Mouse (Mus musculus): ENCODE measurements at regions not wholly inside any gene's neighbourhood (a gene's known extent, or its start where the extent isn't known, plus 50 kb on each side); places are given as distances from the start of the nearest gene placed in this dataset.

DNA sequence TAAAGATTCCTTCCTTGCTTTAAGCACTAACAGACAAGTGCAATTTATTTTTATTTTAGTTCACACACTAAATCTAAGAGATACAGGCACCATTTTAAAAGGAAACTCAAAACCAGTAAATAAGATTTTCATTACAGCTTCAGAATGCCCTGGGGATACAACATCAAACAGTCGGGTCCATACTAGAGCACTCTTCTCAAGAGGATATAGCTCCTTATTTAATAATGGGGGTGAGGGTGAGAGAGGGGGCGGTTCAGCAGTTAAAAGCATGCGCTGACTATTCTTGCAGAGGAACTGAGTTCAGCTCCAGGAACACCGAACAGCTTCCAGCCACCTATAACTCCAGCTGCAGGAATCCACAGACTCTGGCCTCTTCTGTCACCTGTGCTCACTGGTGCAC, 164.2 kb downstream of the Twistnb start:
- H3K27ac ChIP-seq, result no peak overlapping the region
- no peaks in the 10 kb centered on the region for H3K9me3 ChIP-seq
- no peaks in the 10 kb centered on the region for H3K36me3 ChIP-seq (replicated peaks)
- no peak for ATAC-seq (ENCODE audit: low FRiP score)
- no peak overlapping the region for H3K9ac ChIP-seq
- no peak overlapping the region for H3K4me2 ChIP-seq
- WGBS, result 72% methylated on average over 4 of the region's 4 CpGs
- no peak overlapping the region for H3K4me3 ChIP-seq (replicated peaks)
- no peaks in the 10 kb centered on the region for H3K27me3 ChIP-seq
- H3K4me1 ChIP-seq, result peaks cover 11% of the 10 kb centered on the region

DNA sequence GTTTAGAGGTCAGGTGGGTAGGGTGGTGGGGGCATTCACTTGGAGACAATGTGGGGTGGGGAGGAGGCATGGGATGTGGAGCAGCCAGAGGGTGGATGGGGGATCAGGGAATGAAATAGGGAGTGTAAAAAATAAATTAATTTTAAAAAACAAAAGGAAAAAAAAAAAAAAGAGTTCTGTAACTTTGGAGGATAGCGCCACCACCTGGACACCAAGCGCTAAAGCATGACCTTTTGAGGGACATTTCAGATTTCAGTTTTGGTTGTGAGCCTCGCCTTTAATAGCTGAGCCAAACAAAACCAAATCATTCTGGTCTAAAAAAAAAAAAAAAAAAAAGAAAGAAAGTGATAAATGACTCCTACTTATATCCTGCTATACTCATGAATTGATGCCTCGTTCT, 176.0 kb downstream of the Twistnb start:
- Histone ChIP-seq H3K36me3 (replicated peaks) (no peaks in the 10 kb centered on the region), H3K9me3 (no peaks in the 10 kb centered on the region), H3K4me2 (no peak overlapping the region), H3K27ac (no peak overlapping the region), H3K4me3 (replicated peaks) (no peak overlapping the region), H3K27me3 (no peaks in the 10 kb centered on the region), H3K4me1 (no peaks in the 10 kb centered on the region), H3K9ac (no peak overlapping the region)
- 63% methylated on average over 4 of the region's 4 CpGs for WGBS
- ATAC-seq (ENCODE audit: low FRiP score), result no peak

- H3K9me3 ChIP-seq, result no peaks in the 10 kb centered on the region
- no peak overlapping the region for H3K4me2 ChIP-seq
- no peak for ATAC-seq (ENCODE audit: low FRiP score)
- H3K4me1 ChIP-seq, result no peaks in the 10 kb centered on the region
- no peak overlapping the region for H3K9ac ChIP-seq
- no peaks in the 10 kb centered on the region for H3K36me3 ChIP-seq (replicated peaks)
- no peak overlapping the region for H3K4me3 ChIP-seq (replicated peaks)
- no peak overlapping the region for H3K27ac ChIP-seq
- H3K27me3 ChIP-seq, result no peaks in the 10 kb centered on the region
- 69% methylated on average over 7 of the region's 7 CpGs for WGBS
Measured at GRCm38 (mm10) chr12:33607811-33608602, 178.6 kb downstream of the Twistnb start.

DNA sequence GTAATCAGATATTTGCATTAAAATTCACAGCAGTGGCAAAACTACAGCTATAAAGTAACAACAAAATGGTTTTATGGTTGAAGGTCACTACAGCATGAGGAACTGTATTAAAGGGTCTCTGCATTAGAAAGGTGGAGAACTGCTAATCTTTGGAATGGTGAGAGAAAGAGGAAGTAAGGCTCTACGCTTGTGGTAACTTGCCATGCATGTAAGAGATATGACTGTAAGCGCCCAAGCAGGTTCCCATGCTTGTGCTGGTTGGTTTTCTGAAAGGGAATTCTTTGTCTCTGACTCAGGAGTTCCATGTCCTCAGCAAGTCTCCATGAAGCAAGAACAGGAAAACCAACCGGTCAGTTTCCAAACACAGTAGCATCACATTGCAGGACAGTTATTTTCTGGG, 182.9 kb downstream of the Twistnb start:
- Histone ChIP-seq H3K4me3 (replicated peaks) (no peak overlapping the region), H3K27ac (no peak overlapping the region), H3K36me3 (replicated peaks) (no peaks in the 10 kb centered on the region), H3K27me3 (no peaks in the 10 kb centered on the region), H3K9ac (no peak overlapping the region), H3K9me3 (no peaks in the 10 kb centered on the region), H3K4me2 (no peak overlapping the region), H3K4me1 (no peaks in the 10 kb centered on the region)
- ATAC-seq (ENCODE audit: low FRiP score), result no peak
- 74% methylated on average over 3 of the region's 3 CpGs for WGBS

GRCm38 (mm10) chr12:33620391-33620790, 191.0 kb downstream of the Twistnb start:
- WGBS, result 93% methylated on average over 4 of the region's 4 CpGs
- H3K9me3 ChIP-seq, result no peaks in the 10 kb centered on the region
- H3K4me1 ChIP-seq, result no peaks in the 10 kb centered on the region
- no peak for ATAC-seq (ENCODE audit: low FRiP score)
- no peak overlapping the region for H3K27ac ChIP-seq
- H3K36me3 ChIP-seq (replicated peaks), result no peaks in the 10 kb centered on the region
- no peaks in the 10 kb centered on the region for H3K27me3 ChIP-seq
- no peak overlapping the region for H3K4me2 ChIP-seq
- H3K4me3 ChIP-seq (replicated peaks), result no peak overlapping the region
- no peak overlapping the region for H3K9ac ChIP-seq

DNA sequence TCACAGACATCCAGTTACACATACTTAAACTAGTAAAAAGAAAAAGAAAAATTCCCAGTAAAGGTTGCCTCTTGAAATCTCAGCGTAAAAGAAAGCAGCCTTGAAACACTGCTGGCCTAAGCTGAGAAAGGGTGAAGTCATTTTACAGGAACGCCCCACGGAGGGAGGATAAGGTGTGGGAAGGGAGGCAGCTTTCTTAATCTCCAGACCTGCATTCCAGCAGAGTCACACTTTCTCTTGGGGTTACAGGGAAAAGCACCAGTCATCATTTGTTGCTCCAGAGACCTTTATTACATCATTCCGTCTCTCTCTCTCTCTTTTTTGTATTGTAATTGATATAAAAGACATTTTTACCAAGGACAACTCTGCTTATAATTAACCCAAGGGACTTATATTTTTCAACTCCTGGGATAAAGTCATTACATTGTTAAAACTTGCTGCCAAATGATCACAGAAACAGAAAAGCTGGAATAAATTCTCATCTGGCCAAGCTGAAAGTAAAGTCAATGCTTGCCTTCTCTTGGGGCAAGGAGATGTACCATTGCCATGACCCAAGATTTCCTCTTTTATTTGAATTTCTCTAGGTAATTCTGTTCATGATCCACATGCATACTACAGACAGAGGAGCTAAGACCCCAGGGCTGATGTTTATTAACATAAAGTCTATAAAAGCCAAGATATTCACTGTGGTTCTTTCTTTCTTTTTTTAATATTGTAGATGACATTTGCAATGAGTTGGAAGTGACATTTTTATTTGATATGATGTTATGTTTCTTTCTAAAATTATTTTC, 196.9 kb downstream of the Twistnb start:
- no peaks in the 10 kb centered on the region for H3K27me3 ChIP-seq
- 78% methylated on average over 4 of the region's 4 CpGs for WGBS
- ATAC-seq (ENCODE audit: low FRiP score), result no peak
- no peak overlapping the region for H3K9ac ChIP-seq
- H3K27ac ChIP-seq, result no peak overlapping the region
- H3K36me3 ChIP-seq (replicated peaks), result no peaks in the 10 kb centered on the region
- no peak overlapping the region for H3K4me2 ChIP-seq
- H3K9me3 ChIP-seq, result no peaks in the 10 kb centered on the region
- H3K4me3 ChIP-seq (replicated peaks), result no peak overlapping the region
- no peaks in the 10 kb centered on the region for H3K4me1 ChIP-seq

DNA sequence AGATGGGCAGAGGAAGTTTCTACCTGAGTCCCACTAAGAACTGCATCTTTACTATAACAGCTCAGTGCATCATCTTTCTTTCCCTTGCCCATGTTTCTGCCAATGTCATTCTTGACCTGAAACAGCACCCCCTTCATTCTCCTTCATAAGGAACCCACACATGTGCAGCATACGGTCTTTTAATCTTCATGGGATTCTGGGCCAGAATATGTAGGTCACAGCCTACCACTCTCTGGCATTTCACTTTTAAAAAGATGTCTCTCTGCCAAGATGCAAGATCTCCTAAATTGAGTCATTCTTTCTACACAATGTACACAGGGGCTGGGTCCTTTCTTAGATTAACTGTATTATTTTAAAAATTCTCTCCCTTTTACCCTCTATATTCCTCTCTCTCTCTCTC, 223.2 kb downstream of the Twistnb start:
- Histone ChIP-seq H3K36me3 (replicated peaks) (no peaks in the 10 kb centered on the region), H3K27me3 (no peaks in the 10 kb centered on the region), H3K27ac (no peak overlapping the region), H3K4me1 (peaks cover 9% of the 10 kb centered on the region), H3K4me2 (no peak overlapping the region), H3K9ac (no peak overlapping the region), H3K4me3 (replicated peaks) (no peak overlapping the region), H3K9me3 (no peaks in the 10 kb centered on the region)
- 97% methylated on average over 1 of the region's 1 CpGs for WGBS
- ATAC-seq (ENCODE audit: low FRiP score), result no peak

DNA sequence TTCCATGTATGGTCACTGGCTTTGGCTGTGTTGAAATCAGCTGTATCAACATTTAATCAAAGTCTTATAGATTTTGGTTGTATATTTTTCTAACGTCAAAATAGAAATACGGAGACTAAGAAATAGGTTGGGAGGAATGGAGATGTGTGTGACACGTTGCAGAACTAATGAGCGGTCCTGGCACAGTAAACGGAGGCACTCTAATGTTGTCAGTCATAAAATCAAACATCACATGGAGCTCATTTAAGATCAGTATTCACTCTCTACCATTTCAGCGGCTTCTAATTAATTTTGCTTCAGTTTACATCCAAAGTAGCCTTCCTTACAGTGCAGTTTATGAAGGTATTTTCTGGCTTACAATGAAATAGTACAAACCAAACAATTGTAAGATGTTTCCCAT, 246.1 kb downstream of the Twistnb start:
- no peak for ATAC-seq (ENCODE audit: low FRiP score)
- Histone ChIP-seq H3K4me1 (no peaks in the 10 kb centered on the region), H3K4me3 (replicated peaks) (no peak overlapping the region), H3K27me3 (no peaks in the 10 kb centered on the region), H3K9me3 (no peaks in the 10 kb centered on the region), H3K36me3 (replicated peaks) (no peaks in the 10 kb centered on the region), H3K9ac (no peak overlapping the region), H3K27ac (no peak overlapping the region), H3K4me2 (no peak overlapping the region)
- WGBS, result 83% methylated on average over 6 of the region's 6 CpGs

- Histone ChIP-seq H3K4me3 (replicated peaks) (no peak overlapping the region), H3K9ac (no peak overlapping the region), H3K9me3 (no peaks in the 10 kb centered on the region), H3K27me3 (no peaks in the 10 kb centered on the region), H3K36me3 (replicated peaks) (no peaks in the 10 kb centered on the region), H3K27ac (no peak overlapping the region), H3K4me2 (no peak overlapping the region), H3K4me1 (no peaks in the 10 kb centered on the region)
- 83% methylated on average over 3 of the region's 3 CpGs for WGBS
- ATAC-seq (ENCODE audit: low FRiP score), result no peak
Measured at GRCm38 (mm10) chr12:33692870-33693269, 235.4 kb upstream of the Ferd3l start.

DNA sequence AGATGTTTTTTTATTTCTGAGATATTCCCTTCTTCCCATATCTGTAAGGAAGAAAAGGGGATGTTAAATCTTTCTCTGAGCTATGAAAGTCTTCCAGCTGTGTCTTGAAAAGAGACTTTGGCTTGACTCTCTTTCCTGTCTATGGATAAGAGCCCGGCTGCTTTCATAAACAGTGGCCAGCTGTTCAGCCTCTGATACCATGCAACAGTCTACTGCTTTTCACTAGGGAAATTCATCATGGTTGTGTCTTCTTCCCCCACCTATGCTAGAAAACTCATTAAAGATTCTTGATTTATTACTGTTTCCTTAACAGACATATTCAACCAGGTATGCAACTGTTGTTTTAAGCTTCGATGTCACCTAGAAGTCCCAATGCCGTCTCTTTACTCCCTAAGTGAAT, 213.8 kb upstream of the Ferd3l start:
- no peaks in the 10 kb centered on the region for H3K36me3 ChIP-seq (replicated peaks)
- H3K4me3 ChIP-seq (replicated peaks), result no peak overlapping the region
- H3K27ac ChIP-seq, result no peak overlapping the region
- peaks cover 4% of the 10 kb centered on the region; the same call in 1 of the 2 replicates for H3K4me1 ChIP-seq
- no peak overlapping the region for H3K4me2 ChIP-seq
- 83% methylated on average over 3 of the region's 3 CpGs for WGBS
- ATAC-seq (ENCODE audit: low FRiP score), result no peak
- no peaks in the 10 kb centered on the region for H3K27me3 ChIP-seq
- H3K9me3 ChIP-seq, result no peaks in the 10 kb centered on the region
- H3K9ac ChIP-seq, result no peak overlapping the region

DNA sequence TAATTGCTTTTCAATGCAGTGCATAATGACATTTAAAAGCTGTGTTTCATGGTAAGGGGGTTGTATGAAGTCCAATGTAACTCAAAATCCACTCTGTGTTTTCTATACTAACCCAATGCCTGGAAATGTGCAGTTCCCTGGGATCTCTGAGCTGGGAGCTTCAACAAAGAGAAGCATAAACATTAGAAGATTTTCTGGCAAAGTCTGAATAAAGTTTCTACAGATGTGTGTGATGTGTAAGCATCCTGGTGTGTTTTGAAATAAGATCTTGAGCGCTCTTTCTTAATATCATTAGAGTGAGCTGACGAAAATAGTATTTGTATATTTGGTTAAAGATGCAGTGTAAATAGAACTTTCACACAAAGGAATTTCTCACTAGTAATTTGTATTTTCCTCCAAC, 212.2 kb upstream of the Ferd3l start:
- Histone ChIP-seq H3K4me1 (peaks cover 4% of the 10 kb centered on the region; the same call in 1 of the 2 replicates), H3K4me3 (replicated peaks) (no peak overlapping the region), H3K9ac (no peak overlapping the region), H3K27ac (no peak overlapping the region), H3K4me2 (no peak overlapping the region), H3K36me3 (replicated peaks) (no peaks in the 10 kb centered on the region), H3K9me3 (no peaks in the 10 kb centered on the region), H3K27me3 (no peaks in the 10 kb centered on the region)
- no peak for ATAC-seq (ENCODE audit: low FRiP score)
- 87% methylated on average over 2 of the region's 2 CpGs for WGBS

DNA sequence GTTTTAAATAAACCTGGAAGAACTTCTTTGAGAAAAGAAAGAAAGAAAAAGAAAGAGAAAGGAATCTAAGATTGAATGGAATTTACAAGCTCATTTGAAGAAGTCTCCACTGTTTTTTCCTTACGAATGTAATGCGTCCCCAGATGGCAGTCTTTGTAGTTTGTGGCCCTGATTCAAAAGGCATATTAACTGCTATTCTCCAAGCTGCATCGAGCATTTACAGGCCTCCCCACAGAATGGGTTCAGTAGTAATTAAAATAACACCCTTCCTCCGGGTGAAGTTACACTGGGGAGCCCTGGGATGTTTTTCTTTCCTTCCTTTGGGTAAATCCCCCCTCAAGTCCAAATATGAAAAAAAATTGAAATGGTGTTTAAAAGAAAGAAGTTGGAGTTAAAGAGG, 211.2 kb upstream of the Ferd3l start:
- no peak for ATAC-seq (ENCODE audit: low FRiP score)
- no peaks in the 10 kb centered on the region for H3K27me3 ChIP-seq
- H3K4me2 ChIP-seq, result no peak overlapping the region
- H3K9ac ChIP-seq, result no peak overlapping the region
- H3K27ac ChIP-seq, result no peak overlapping the region
- H3K4me3 ChIP-seq (replicated peaks), result no peak overlapping the region
- H3K4me1 ChIP-seq, result peaks cover 4% of the 10 kb centered on the region; the same call in 1 of the 2 replicates
- H3K36me3 ChIP-seq (replicated peaks), result no peaks in the 10 kb centered on the region
- no peaks in the 10 kb centered on the region for H3K9me3 ChIP-seq
- WGBS, result 20% methylated on average over 4 of the region's 4 CpGs

Measured in forebrain, embryonic 12.5 days (tissue).